Mouse (Mus musculus): ENCODE measurements at regions not wholly inside any gene's neighbourhood (a gene's known extent, or its start where the extent isn't known, plus 50 kb on each side); places are given as distances from the start of the nearest gene placed in this dataset.

GRCm38 (mm10) chr3:131056893-131057660, 53.2 kb upstream of the Lef1 start:
- no peak for DNase-seq (ENCODE audit: low read depth, low spot score)

DNA sequence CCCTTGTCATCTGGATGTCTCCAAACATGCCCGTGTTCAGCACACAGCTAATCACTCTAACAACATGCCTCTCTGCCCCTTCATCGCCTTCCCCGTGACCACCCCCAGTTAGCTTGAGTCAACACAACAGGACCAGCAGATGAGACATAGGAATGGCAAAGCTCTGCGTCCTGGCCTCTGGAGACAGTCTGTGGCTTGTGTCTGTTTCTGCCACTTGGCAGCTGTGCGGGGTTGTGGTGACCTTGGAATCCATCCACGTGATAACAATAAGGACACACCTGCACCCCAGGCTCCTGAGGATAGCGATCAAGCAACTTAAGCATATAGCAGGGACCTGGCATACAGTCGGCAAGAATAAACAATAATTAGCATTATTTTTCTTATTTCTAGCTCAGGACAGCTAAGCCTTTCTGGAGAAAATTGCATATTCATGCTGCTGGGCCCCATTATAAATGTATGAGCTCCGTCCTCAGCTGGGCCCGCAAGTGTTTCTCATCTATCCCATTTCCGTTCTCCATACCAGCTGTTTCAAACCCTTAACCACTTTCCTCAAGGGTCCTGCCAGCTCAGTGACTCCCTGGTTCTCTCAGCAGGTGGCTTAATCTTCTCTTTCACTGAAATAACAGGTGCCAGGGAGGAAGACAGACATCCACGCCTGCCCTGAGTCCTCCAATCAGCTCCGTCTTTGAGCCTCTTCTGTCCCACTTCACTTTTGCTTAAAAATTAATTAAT, 55.9 kb upstream of the Lef1 start:
- DNase-seq (ENCODE audit: low read depth, low spot score): no peak

- no peak for DNase-seq (ENCODE audit: low read depth, low spot score)
These were observed 62.6 kb upstream of the Lef1 start for GRCm38 (mm10) chr3:131047716-131048115.

DNA sequence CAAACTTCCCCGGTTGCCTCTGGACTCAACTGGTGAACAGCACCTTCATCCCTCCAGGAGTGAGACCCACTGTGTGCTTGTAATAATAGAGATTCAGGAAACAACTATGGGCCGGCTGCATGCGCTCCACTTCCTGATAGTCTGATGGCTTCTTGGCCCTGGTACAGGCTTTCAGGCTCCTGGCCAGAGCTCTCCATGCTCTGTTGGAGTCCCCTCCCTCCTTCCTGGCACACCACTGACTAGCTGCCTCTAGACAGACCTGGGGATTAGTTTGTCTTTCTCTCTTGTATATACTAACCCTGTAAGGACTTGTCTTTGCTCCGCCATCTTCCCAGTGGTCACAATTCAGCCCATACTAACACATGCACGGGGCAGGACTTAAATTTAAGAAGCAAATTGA, 63.9 kb upstream of the Lef1 start:
- DNase-seq (ENCODE audit: low read depth, low spot score): no peak

- no peak for DNase-seq (ENCODE audit: low read depth, low spot score)
These were observed 70.0 kb upstream of the Lef1 start for GRCm38 (mm10) chr3:131040214-131040825.

- no peak for DNase-seq (ENCODE audit: low read depth, low spot score)
These were observed 73.2 kb upstream of the Lef1 start for GRCm38 (mm10) chr3:131037095-131037494.

GRCm38 (mm10) chr3:131034774-131035173, 75.5 kb upstream of the Lef1 start:
- no peak for DNase-seq (ENCODE audit: low read depth, low spot score)

- no peak for DNase-seq (ENCODE audit: low read depth, low spot score)
These were observed 83.9 kb upstream of the Lef1 start for GRCm38 (mm10) chr3:131026336-131026735.

- DNase-seq (ENCODE audit: low read depth, low spot score): peak; percentile 4
These were observed 90.9 kb upstream of the Lef1 start for GRCm38 (mm10) chr3:131019163-131019956.

DNA sequence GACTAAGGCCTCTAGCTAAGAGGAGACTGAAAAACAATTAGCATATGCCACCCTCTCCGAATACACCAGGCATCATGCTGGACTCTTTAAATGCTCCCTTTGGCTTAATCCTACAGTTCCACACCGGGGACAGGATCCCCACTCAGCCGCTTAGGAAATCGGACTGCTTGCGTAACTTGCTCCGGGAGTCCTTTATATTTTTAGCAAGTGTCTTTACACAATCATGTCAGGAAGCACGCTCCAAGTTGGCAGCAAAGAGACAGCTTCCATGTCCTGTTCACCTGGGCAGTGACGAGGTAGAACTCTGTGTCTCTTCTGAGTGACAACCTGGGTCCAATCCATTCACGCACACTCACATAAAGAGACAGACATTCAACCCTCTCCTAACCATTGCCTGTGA, 92.4 kb upstream of the Lef1 start:
- DNase-seq (ENCODE audit: low read depth, low spot score): peak; percentile 10

DNA sequence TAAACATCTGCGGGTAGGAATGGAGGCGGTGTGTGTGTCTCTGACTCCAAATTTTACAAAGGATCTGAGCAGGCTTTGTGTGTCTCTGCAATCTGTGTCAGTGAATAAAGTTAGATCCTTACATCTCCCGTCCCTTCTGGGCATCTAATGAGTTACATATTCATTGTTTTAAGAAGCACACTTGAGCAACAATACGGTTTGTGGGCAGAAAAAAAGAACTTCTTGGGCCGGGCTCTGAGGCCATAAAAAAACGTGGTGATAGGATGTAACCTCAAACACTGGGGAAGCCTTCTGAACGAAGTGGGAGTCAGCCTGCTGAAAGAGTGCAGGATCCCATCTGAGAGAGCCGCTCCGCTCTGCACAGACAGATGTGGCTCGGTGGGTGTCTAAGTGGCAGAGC, 94.2 kb upstream of the Lef1 start:
- no peak for DNase-seq (ENCODE audit: low read depth, low spot score)

DNA sequence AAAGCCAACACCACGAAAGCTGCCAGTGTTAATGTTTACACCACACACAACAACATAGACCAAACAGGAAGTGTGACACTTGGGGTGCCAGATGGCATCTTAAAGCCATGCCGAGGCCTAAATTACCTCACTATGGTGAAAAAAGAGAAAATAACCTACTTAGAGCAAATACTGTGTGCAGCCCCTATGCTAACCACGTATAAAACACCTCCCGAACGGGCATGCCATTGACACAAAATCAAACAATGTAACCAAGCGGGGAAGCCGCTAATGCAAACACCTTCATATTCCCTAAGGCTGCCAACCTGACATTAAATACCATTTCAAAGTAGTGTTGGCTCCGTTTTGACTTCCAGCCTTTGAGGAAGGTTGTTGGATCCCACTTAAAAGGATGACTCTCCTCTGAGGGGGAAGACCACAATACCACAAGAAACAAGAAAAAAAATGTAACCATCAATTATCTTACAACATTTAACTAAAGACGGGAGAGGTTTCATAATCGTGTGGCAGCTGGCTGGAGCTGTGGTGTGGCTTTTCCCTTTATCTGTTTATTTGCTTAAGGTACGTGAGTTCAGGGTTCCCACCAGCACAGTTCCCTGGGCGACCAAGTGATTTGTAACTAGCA, 96.1 kb upstream of the Lef1 start:
- DNase-seq (ENCODE audit: low read depth, low spot score): no peak

- DNase-seq (ENCODE audit: low read depth, low spot score): no peak
These were observed 109.6 kb upstream of the Lef1 start for GRCm38 (mm10) chr3:131000701-131001100.

- no peak for DNase-seq (ENCODE audit: low read depth, low spot score)
These were observed 110.0 kb upstream of the Lef1 start for GRCm38 (mm10) chr3:131000252-131000651.

- DNase-seq (ENCODE audit: low read depth, low spot score): no peak
These were observed 110.5 kb upstream of the Lef1 start for GRCm38 (mm10) chr3:130999818-131000217.

GRCm38 (mm10) chr3:130998433-130998832, 111.8 kb upstream of the Lef1 start:
- no peak for DNase-seq (ENCODE audit: low read depth, low spot score)

GRCm38 (mm10) chr3:130996786-130997185, 113.5 kb upstream of the Lef1 start:
- no peak for DNase-seq (ENCODE audit: low read depth, low spot score)

DNA sequence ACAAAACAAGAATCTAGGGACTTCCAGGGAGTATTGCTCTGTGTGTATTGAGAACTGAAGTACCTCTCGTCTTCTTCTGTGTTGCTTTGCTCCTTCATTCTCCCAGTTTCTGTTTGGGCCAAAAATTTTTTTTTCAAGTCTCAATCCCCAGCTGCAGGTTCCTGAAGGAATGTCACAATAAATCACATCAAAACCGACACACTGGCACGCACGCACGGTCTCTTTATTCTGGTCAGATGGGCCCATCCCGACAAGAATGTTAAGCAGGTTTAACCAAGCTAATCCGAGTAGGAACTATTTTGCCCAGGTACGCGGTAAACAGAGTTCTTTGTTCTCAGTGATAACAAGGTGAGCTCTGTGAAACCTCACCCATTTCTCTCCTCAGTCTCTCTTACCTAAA, 118.3 kb upstream of the Lef1 start:
- DNase-seq (ENCODE audit: low read depth, low spot score): no peak

GRCm38 (mm10) chr3:130986708-130987107, 123.6 kb upstream of the Lef1 start:
- no peak for DNase-seq (ENCODE audit: low read depth, low spot score)

DNA sequence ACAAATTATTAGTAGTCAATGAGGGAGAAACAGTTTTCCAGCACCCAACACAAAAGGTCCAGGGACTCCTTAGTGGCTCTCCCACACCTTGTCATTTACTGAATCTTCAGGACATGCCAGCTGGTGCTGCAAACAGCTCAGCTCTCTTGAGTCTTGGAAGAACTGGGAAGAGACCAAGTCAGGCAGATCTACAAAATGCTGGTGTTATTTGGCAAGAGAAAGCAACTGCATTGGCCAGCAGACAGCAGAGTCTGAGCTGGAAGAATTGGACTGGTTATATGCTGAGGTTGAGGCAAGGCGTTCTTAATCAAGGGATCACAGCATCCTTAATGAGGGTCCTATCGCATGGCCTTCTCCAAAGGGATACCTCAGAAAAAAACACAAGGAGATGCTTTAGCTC, 124.2 kb upstream of the Lef1 start:
- DNase-seq (ENCODE audit: low read depth, low spot score): no peak

GRCm38 (mm10) chr3:130981566-130981965, 128.7 kb upstream of the Lef1 start:
- no peak for DNase-seq (ENCODE audit: low read depth, low spot score)

Data from skeletal muscle tissue, adult 2 months (tissue).